Mouse (Mus musculus) G1E (cell line): ENCODE results near the gene St6galnac6.

ENCODE experiments used
- CTCF ChIP-seq: IDR thresholded peaks from 2 replicates; pipeline ENCODE4 v1.5.1; 2012; ENCODE audit warnings: low read depth, low read length, inconsistent platforms, mixed read lengths
- GATA1 ChIP-seq: IDR thresholded peaks from 2 replicates; pipeline ENCODE4 v1.6.1; 2012; ENCODE audit warnings: borderline replicate concordance, low read length, inconsistent platforms, mixed read lengths
- GATA2 ChIP-seq: IDR thresholded peaks from 2 replicates; pipeline ENCODE4 v1.6.1; 2012; ENCODE audit warnings: low read depth, low read length, inconsistent platforms, borderline replicate concordance
- POLR2AphosphoS5 ChIP-seq: IDR thresholded peaks from 2 replicates; pipeline ENCODE4 v1.6.1; 2012; ENCODE audit warnings: low read depth, low read length, inconsistent platforms; ENCODE audit not compliant: insufficient replicate concordance
- TAL1 ChIP-seq: conservative IDR thresholded peaks from 2 replicates; pipeline ENCODE4 v1.6.1; 2012; ENCODE audit warnings: low read depth, low read length, inconsistent platforms, mixed read lengths

DNA sequence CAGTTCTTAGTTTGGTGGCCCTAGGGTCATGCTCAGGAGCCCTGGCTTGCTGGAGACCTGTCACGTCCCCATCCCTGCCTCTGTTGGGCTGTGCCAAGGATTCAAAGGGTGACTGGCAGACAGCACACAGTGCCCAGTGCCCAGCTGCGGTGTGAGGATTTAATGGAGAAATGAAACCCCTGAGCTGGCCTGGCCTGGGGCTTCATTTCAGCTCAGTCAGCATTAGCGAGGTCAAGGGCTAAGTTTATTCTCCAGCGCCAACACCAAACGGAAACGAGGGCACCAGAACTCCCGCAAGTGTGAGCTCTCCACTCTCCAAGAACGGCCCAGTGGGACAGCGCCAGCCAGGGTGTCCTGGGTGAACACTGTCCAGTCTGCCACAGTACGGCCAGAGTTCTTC, 9.3 kb upstream of the St6galnac6 start:
- no peak for TF ChIP-seq CTCF
- no peak for TF ChIP-seq TAL1
- no peak for TF ChIP-seq GATA2
- TF ChIP-seq GATA1: no peak
- TF ChIP-seq POLR2AphosphoS5: no peak
